Mouse (Mus musculus) ovary, postnatal 36 days (tissue): Measurements from ENCODE around the gene Lrrc18.

Source experiments
- DNase-seq: peaks from one replicate; pipeline ENCODE4 v3.0.0; 2022; ENCODE audit warnings: low spot score, mixed read lengths

Gene Lrrc18

GRCm38 (mm10) chr14:32991082-32991481 is at the start of gene Lrrc18:
TSS of gene Lrrc18 (plus strand) at chr14:32991382.
- DNase-seq: no peak

GRCm38 (mm10) chr14:32947512-32947911 is 43.7 kb upstream of the Lrrc18 start:
- DNase-seq: no peak

- peak; percentile 29 for DNase-seq
Observed at GRCm38 (mm10) chr14:32950312-32951301, 40.6 kb upstream of the Lrrc18 start.

- no peak for DNase-seq
Observed at GRCm38 (mm10) chr14:32956486-32956885, 34.7 kb upstream of the Lrrc18 start.

GRCm38 (mm10) chr14:32958671-32959070 is 32.5 kb upstream of the Lrrc18 start:
- no peak for DNase-seq

- DNase-seq: peak; percentile 67
Observed at GRCm38 (mm10) chr14:32960481-32960880, 30.7 kb upstream of the Lrrc18 start.

- DNase-seq: no peak
Observed at GRCm38 (mm10) chr14:32964742-32965141, 26.4 kb upstream of the Lrrc18 start.

- DNase-seq: no peak
Observed at GRCm38 (mm10) chr14:32970700-32971099, 20.5 kb upstream of the Lrrc18 start.

- DNase-seq: peak; percentile 15
Observed at GRCm38 (mm10) chr14:32984176-32984738, 6.9 kb upstream of the Lrrc18 start.

- DNase-seq: no peak
Observed at GRCm38 (mm10) chr14:32986659-32987058, 4.5 kb upstream of the Lrrc18 start.

GRCm38 (mm10) chr14:32994954-32995636 is 3.9 kb downstream of the Lrrc18 start:
- peak; percentile 29 for DNase-seq

- no peak for DNase-seq
Observed at GRCm38 (mm10) chr14:32999511-32999910, 8.3 kb downstream of the Lrrc18 start.

- DNase-seq: no peak
Observed at GRCm38 (mm10) chr14:33000112-33000979, 9.2 kb downstream of the Lrrc18 start.

GRCm38 (mm10) chr14:33005114-33005513 is 13.9 kb downstream of the Lrrc18 start:
- DNase-seq: no peak

- DNase-seq: no peak
Observed at GRCm38 (mm10) chr14:33007638-33008037, 16.5 kb downstream of the Lrrc18 start.

GRCm38 (mm10) chr14:33019050-33019449 is 27.9 kb downstream of the Lrrc18 start:
- no peak for DNase-seq

- no peak for DNase-seq
Observed at GRCm38 (mm10) chr14:33019606-33020005, 28.4 kb downstream of the Lrrc18 start.

GRCm38 (mm10) chr14:33030849-33031248 is 39.7 kb downstream of the Lrrc18 start:
- DNase-seq: no peak

- DNase-seq: peak; percentile 31
Observed at GRCm38 (mm10) chr14:33033424-33033823, 42.2 kb downstream of the Lrrc18 start.

GRCm38 (mm10) chr14:33035386-33035785 is 44.2 kb downstream of the Lrrc18 start:
- DNase-seq: no peak

GRCm38 (mm10) chr14:33036811-33037210 is 45.6 kb downstream of the Lrrc18 start:
- no peak for DNase-seq

GRCm38 (mm10) chr14:33045217-33045616 is 54.0 kb downstream of the Lrrc18 start:
- DNase-seq: no peak
